Mouse (Mus musculus) limb, embryonic 10.5 days (tissue): ENCODE measurements around the gene Pcnt. TPM values are rescaled to one million over a fixed set of nuclear protein-coding genes. Genes with fewer than 3 reads are reported as not detected.

Experiments used
- DNase-seq: peaks from one replicate; pipeline ENCODE4 v3.0.0-alpha.2; 2017; ENCODE audit warnings: low spot score
- H3K27ac ChIP-seq: fragments of 300-500 bp; sonication (generic); 2 replicates; pipeline ENCODE4 v1.5.1; 2016; ENCODE audit warnings: mild to moderate bottlenecking
- H3K27me3 ChIP-seq: fragments of 300-500 bp; sonication (generic); 2 replicates; pipeline ENCODE4 v1.6.1; 2016; ENCODE audit warnings: low read depth, mild to moderate bottlenecking; ENCODE audit not compliant: poor library complexity, severe bottlenecking
- H3K36me3 ChIP-seq: fragments of 300-500 bp; sonication (generic); 2 replicates; pipeline ENCODE4 v1.6.1; 2016; ENCODE audit warnings: mild to moderate bottlenecking, moderate library complexity
- H3K4me1 ChIP-seq: fragments of 300-500 bp; sonication (generic); 2 replicates; pipeline ENCODE4 v1.6.1; 2016
- H3K4me3 ChIP-seq: fragments of 300-500 bp; sonication (generic); 2 replicates; pipeline ENCODE4 v1.5.1; 2016; ENCODE audit warnings: mild to moderate bottlenecking, moderate library complexity
- H3K9me3 ChIP-seq: fragments of 300-500 bp; sonication (generic); replicated peaks from 2 replicates; pipeline ENCODE4 v1.6.1; 2016; ENCODE audit warnings: mild to moderate bottlenecking
- WGBS: fragments of 180-500 bp; shearing (Covaris S2); methylation state at CpG from one replicate; pipeline ENCODE4 v1.1.7; 2016; 5-methylcytosine and 5-hydroxymethylcytosine counted together
- polyA plus RNA-seq: library from polyadenylated mRNA; unstranded; fragments of >200 nt; fragmentation: Nextera tagmentation; extraction: Ambion mirVana; gene quantifications from 2 replicates; pipeline ENCODE4 v1.2.1, GENCODE M21; 2016

Gene Pcnt
- polyA plus RNA-seq, 1 experiment from 2014 or later = 28.9 TPM

GRCm38 (mm10) chr10:76374981-76375380 is 67.6 kb downstream of the Pcnt start:
- 96% methylated on average over 18 of the region's 18 CpGs for WGBS
- DNase-seq = no peak
- H3K9me3 ChIP-seq = no peaks in the 10 kb centered on the region
- H3K4me3 ChIP-seq = no peak overlapping the region
- no peaks in the 10 kb centered on the region for H3K27me3 ChIP-seq
- H3K4me1 ChIP-seq = no peaks in the 10 kb centered on the region
- H3K36me3 ChIP-seq = peaks cover 98% of the 10 kb centered on the region
- H3K27ac ChIP-seq = no peak overlapping the region

- peaks cover 98% of the 10 kb centered on the region for H3K36me3 ChIP-seq
These were observed 70.8 kb downstream of the Pcnt start for GRCm38 (mm10) chr10:76371736-76372135.

GRCm38 (mm10) chr10:76368766-76369165 is 73.8 kb downstream of the Pcnt start:
- peaks cover 99% of the 10 kb centered on the region for H3K36me3 ChIP-seq
- DNase-seq = no peak
- no peaks in the 10 kb centered on the region for H3K4me1 ChIP-seq
- no peaks in the 10 kb centered on the region for H3K27me3 ChIP-seq
- H3K9me3 ChIP-seq = no peaks in the 10 kb centered on the region
- H3K4me3 ChIP-seq = no peak overlapping the region
- 91% methylated on average over 13 of the region's 13 CpGs for WGBS
- no peak overlapping the region for H3K27ac ChIP-seq

More at GRCm38 (mm10) chr10:76371736-76372135, 70.8 kb downstream of the Pcnt start:
- H3K4me1 ChIP-seq = no peaks in the 10 kb centered on the region
- DNase-seq = no peak
- no peaks in the 10 kb centered on the region for H3K9me3 ChIP-seq
- H3K27me3 ChIP-seq = no peaks in the 10 kb centered on the region
- whole genome bisulfite sequencing = 80% methylated on average over 3 of the region's 3 CpGs
- H3K4me3 ChIP-seq = no peak overlapping the region
- no peak overlapping the region for H3K27ac ChIP-seq

GRCm38 (mm10) chr10:76363233-76363632 is 79.4 kb downstream of the Pcnt start:
- H3K9me3 ChIP-seq = no peaks in the 10 kb centered on the region
- no peaks in the 10 kb centered on the region for H3K27me3 ChIP-seq
- 85% methylated on average over 3 of the region's 3 CpGs for WGBS
- DNase-seq = no peak
- no peak overlapping the region for H3K4me3 ChIP-seq
- H3K36me3 ChIP-seq = peaks cover 75% of the 10 kb centered on the region
- no peaks in the 10 kb centered on the region for H3K4me1 ChIP-seq
- H3K27ac ChIP-seq = no peak overlapping the region

- no peak for DNase-seq
- Histone ChIP-seq H3K27me3 (no peaks in the 10 kb centered on the region), H3K4me1 (no peaks in the 10 kb centered on the region), H3K36me3 (peaks cover 74% of the 10 kb centered on the region), H3K4me3 (no peak overlapping the region), H3K27ac (no peak overlapping the region), H3K9me3 (no peaks in the 10 kb centered on the region)
- WGBS = 90% methylated on average over 5 of the region's 5 CpGs
These were observed 84.1 kb downstream of the Pcnt start for GRCm38 (mm10) chr10:76358468-76358867.

- H3K36me3 ChIP-seq = peaks cover 74% of the 10 kb centered on the region
- no peak overlapping the region for H3K27ac ChIP-seq
- no peak for DNase-seq
- no peaks in the 10 kb centered on the region for H3K4me1 ChIP-seq
- no peak overlapping the region for H3K4me3 ChIP-seq
- no peaks in the 10 kb centered on the region for H3K27me3 ChIP-seq
- no peaks in the 10 kb centered on the region for H3K9me3 ChIP-seq
- 91% methylated on average over 8 of the region's 8 CpGs for WGBS
These were observed 85.2 kb downstream of the Pcnt start for GRCm38 (mm10) chr10:76357286-76357875.

- H3K4me1 ChIP-seq = no peaks in the 10 kb centered on the region
- no peaks in the 10 kb centered on the region for H3K27me3 ChIP-seq
- WGBS = 93% methylated on average over 12 of the region's 12 CpGs
- H3K9me3 ChIP-seq = no peaks in the 10 kb centered on the region
- no peak overlapping the region for H3K27ac ChIP-seq
- H3K4me3 ChIP-seq = no peak overlapping the region
- H3K36me3 ChIP-seq = peaks cover 93% of the 10 kb centered on the region
- no peak for DNase-seq
These were observed 87.6 kb downstream of the Pcnt start for GRCm38 (mm10) chr10:76354974-76355373.

- H3K9me3 ChIP-seq = no peaks in the 10 kb centered on the region
- WGBS = 95% methylated on average over 12 of the region's 12 CpGs
- H3K27me3 ChIP-seq = no peaks in the 10 kb centered on the region
- H3K27ac ChIP-seq = no peak overlapping the region
- H3K4me3 ChIP-seq = no peak overlapping the region
- H3K36me3 ChIP-seq = peaks cover 96% of the 10 kb centered on the region
- no peaks in the 10 kb centered on the region for H3K4me1 ChIP-seq
- DNase-seq = no peak
These were observed 88.6 kb downstream of the Pcnt start for GRCm38 (mm10) chr10:76353986-76354385.

- no peak overlapping the region for H3K27ac ChIP-seq
- WGBS = 91% methylated on average over 7 of the region's 7 CpGs
- DNase-seq = no peak
- peaks cover 81% of the 10 kb centered on the region for H3K36me3 ChIP-seq
- H3K4me3 ChIP-seq = no peak overlapping the region
- H3K27me3 ChIP-seq = no peaks in the 10 kb centered on the region
- H3K4me1 ChIP-seq = no peaks in the 10 kb centered on the region
- no peaks in the 10 kb centered on the region for H3K9me3 ChIP-seq
These were observed 90.6 kb downstream of the Pcnt start for GRCm38 (mm10) chr10:76351953-76352352.

GRCm38 (mm10) chr10:76346589-76346988 is 96.0 kb downstream of the Pcnt start:
- Histone ChIP-seq H3K27me3 (no peaks in the 10 kb centered on the region), H3K4me1 (peaks cover 29% of the 10 kb centered on the region), H3K4me3 (peak overlapping the region; percentile 84), H3K36me3 (peaks cover 28% of the 10 kb centered on the region), H3K27ac (no peak overlapping the region), H3K9me3 (no peaks in the 10 kb centered on the region)
- 7% methylated on average over 4 of the region's 4 CpGs for WGBS
- DNase-seq = peak; percentile 66

GRCm38 (mm10) chr10:76346043-76346491 is 96.5 kb downstream of the Pcnt start:
- 18% methylated on average over 8 of the region's 8 CpGs for WGBS
- H3K27ac ChIP-seq = no peak overlapping the region
- H3K4me1 ChIP-seq = peaks cover 29% of the 10 kb centered on the region
- peaks cover 23% of the 10 kb centered on the region for H3K36me3 ChIP-seq
- no peaks in the 10 kb centered on the region for H3K27me3 ChIP-seq
- peak; percentile 40 for DNase-seq
- no peaks in the 10 kb centered on the region for H3K9me3 ChIP-seq
- peak overlapping the region; percentile 84 for H3K4me3 ChIP-seq

- Histone ChIP-seq H3K27ac (peak overlapping the region; percentile 93), H3K27me3 (no peaks in the 10 kb centered on the region), H3K9me3 (no peaks in the 10 kb centered on the region), H3K36me3 (peaks cover 17% of the 10 kb centered on the region), H3K4me3 (peak overlapping the region; percentile 84), H3K4me1 (peaks cover 29% of the 10 kb centered on the region)
- no peak for DNase-seq
- 6% methylated on average over 12 of the region's 12 CpGs for WGBS
These were observed 97.1 kb downstream of the Pcnt start for GRCm38 (mm10) chr10:76345540-76345902.

- peak within 1 kb of the TSS; percentile 93 for H3K27ac ChIP-seq
- H3K4me3 ChIP-seq = peak within 1 kb of the TSS; percentile 84
- H3K36me3 ChIP-seq = peaks cover 12% of the 10 kb centered on the region
- H3K9me3 ChIP-seq = no peaks in the 10 kb centered on the region
- 3% methylated on average over 94 of the region's 94 CpGs for WGBS
- DNase-seq = peak; percentile 96
- H3K27me3 ChIP-seq = no peaks in the 10 kb centered on the region
- peaks cover 29% of the 10 kb centered on the region for H3K4me1 ChIP-seq
These were observed 97.7 kb downstream of the Pcnt start, which contains the start of gene Dip2a for GRCm38 (mm10) chr10:76344711-76345539. TSS of gene Dip2a (minus strand) at chr10:76345291.
